Mouse (Mus musculus): ENCODE results near the gene Manbal.
A peak's percentile ranks its signal among the peaks of the same experiment; 100 is the strongest.

Manbal gene

GRCm38 (mm10) chr2:157411151-157411693, 43.8 kb downstream of the Manbal start:
- DNase-seq (ENCODE audit: low spot score in 2 of 2), result peak in 1 of 2 experiments; percentile 25

GRCm38 (mm10) chr2:157412497-157412896, 45.1 kb downstream of the Manbal start:
- no peak for DNase-seq (ENCODE audit: low spot score in 2 of 2)

- DNase-seq (ENCODE audit: low spot score in 2 of 2), result no peak
Observed at GRCm38 (mm10) chr2:157417229-157417628, 49.8 kb downstream of the Manbal start.

- no peak for DNase-seq (ENCODE audit: low spot score in 2 of 2)
Observed at GRCm38 (mm10) chr2:157418206-157418605, 50.8 kb downstream of the Manbal start, which contains the start of gene Src. Gene Src (plus strand): TSS chr2:157418444.

GRCm38 (mm10) chr2:157418609-157419071, 51.2 kb downstream of the Manbal start:
- DNase-seq (ENCODE audit: low spot score in 2 of 2), result no peak

- DNase-seq (ENCODE audit: low spot score in 2 of 2), result no peak
Observed at GRCm38 (mm10) chr2:157419506-157419905, 52.1 kb downstream of the Manbal start.

GRCm38 (mm10) chr2:157420404-157420803, 53.0 kb downstream of the Manbal start:
- DNase-seq (ENCODE audit: low spot score in 2 of 2), result no peak

GRCm38 (mm10) chr2:157422062-157422655, 54.8 kb downstream of the Manbal start:
- DNase-seq (ENCODE audit: low spot score in 2 of 2), result no peak

- peak; percentile 38 for DNase-seq (ENCODE audit: low spot score in 2 of 2)
Observed at GRCm38 (mm10) chr2:157422854-157423705, 55.7 kb downstream of the Manbal start.

GRCm38 (mm10) chr2:157423706-157424125, 56.3 kb downstream of the Manbal start:
- DNase-seq (ENCODE audit: low spot score in 2 of 2), result no peak

GRCm38 (mm10) chr2:157424126-157424903, 56.9 kb downstream of the Manbal start:
- no peak for DNase-seq (ENCODE audit: low spot score in 2 of 2)

- DNase-seq (ENCODE audit: low spot score in 2 of 2), result no peak
Observed at GRCm38 (mm10) chr2:157424904-157425642, 57.7 kb downstream of the Manbal start.

GRCm38 (mm10) chr2:157425643-157425988, 58.2 kb downstream of the Manbal start:
- DNase-seq (ENCODE audit: low spot score in 2 of 2), result no peak

GRCm38 (mm10) chr2:157426171-157426570, 58.8 kb downstream of the Manbal start:
- DNase-seq (ENCODE audit: low spot score in 2 of 2), result peak; percentile 40 to 47

- DNase-seq (ENCODE audit: low spot score in 2 of 2), result no peak
Observed at GRCm38 (mm10) chr2:157427164-157427563, 59.8 kb downstream of the Manbal start.

- peak in 1 of 2 experiments; percentile 39 for DNase-seq (ENCODE audit: low spot score in 2 of 2)
Observed at GRCm38 (mm10) chr2:157428351-157429139, 61.2 kb downstream of the Manbal start.

GRCm38 (mm10) chr2:157429735-157430134, 62.3 kb downstream of the Manbal start:
- no peak for DNase-seq (ENCODE audit: low spot score in 2 of 2)

GRCm38 (mm10) chr2:157430667-157431429, 63.5 kb downstream of the Manbal start:
- DNase-seq (ENCODE audit: low spot score in 2 of 2), result no peak

- no peak for DNase-seq (ENCODE audit: low spot score in 2 of 2)
Observed at GRCm38 (mm10) chr2:157431912-157432311, 64.5 kb downstream of the Manbal start.

- no peak for DNase-seq (ENCODE audit: low spot score in 2 of 2)
Observed at GRCm38 (mm10) chr2:157432476-157432875, 65.1 kb downstream of the Manbal start.

Measured in heart, adult 9 months (tissue).